Mouse (Mus musculus) neural tube, embryonic 14.5 days (tissue): ENCODE results near the gene Npas2. TPM values are rescaled to one million over a fixed set of nuclear protein-coding genes. Genes with fewer than 3 reads are reported as not detected.

Source experiments
- ATAC-seq: fragments of 200-750 bp; cut with Nextera tagmentation; 2 replicates; pipeline ENCODE4 v1.8.0; 2017; ENCODE audit warnings: low read depth, mild to moderate bottlenecking, moderate TSS enrichment, moderate library complexity
- H3K27ac ChIP-seq: fragments of 300-500 bp; sonication (generic); 2 replicates; pipeline ENCODE4 v1.5.1; 2014; ENCODE audit warnings: low read depth, mild to moderate bottlenecking, control low read depth, low read length, moderate library complexity, mixed read lengths
- H3K27me3 ChIP-seq: fragments of 300-500 bp; sonication (generic); 2 replicates; pipeline ENCODE4 v1.6.1; 2014; ENCODE audit warnings: low read length; ENCODE audit not compliant: control insufficient read depth, insufficient read depth
- H3K36me3 ChIP-seq: fragments of 300-500 bp; sonication (generic); 2 replicates; pipeline ENCODE4 v1.6.1; 2014; ENCODE audit warnings: low read length, mixed read lengths; ENCODE audit not compliant: control insufficient read depth, insufficient read depth
- H3K4me1 ChIP-seq: fragments of 300-500 bp; sonication (generic); 2 replicates; pipeline ENCODE4 v1.6.1; 2014; ENCODE audit warnings: low read length; ENCODE audit not compliant: control insufficient read depth, insufficient read depth
- H3K4me2 ChIP-seq: fragments of 300-500 bp; sonication (generic); 2 replicates; pipeline ENCODE4 v1.6.1; 2014; ENCODE audit warnings: mild to moderate bottlenecking, low read depth, low read length, control low read depth
- H3K4me3 ChIP-seq: fragments of 300-500 bp; sonication (generic); 2 replicates; pipeline ENCODE4 v1.5.1; 2014; ENCODE audit warnings: low read depth, low read length, control low read depth, mixed read lengths
- H3K9ac ChIP-seq: fragments of 300-500 bp; sonication (generic); replicated peaks from 2 replicates; pipeline ENCODE4 v1.6.1; 2014; ENCODE audit warnings: low read depth, mild to moderate bottlenecking, control low read depth, low read length, mixed read lengths
- H3K9me3 ChIP-seq: fragments of 300-500 bp; sonication (generic); 2 replicates; pipeline ENCODE4 v1.6.1; 2016; ENCODE audit warnings: low read length; ENCODE audit not compliant: control insufficient read depth
- WGBS: fragments of 180-500 bp; shearing (Covaris S2); extraction: QIAGEN DNeasy Blood & Tissue Kit; methylation state at CpG from one replicate; pipeline ENCODE4 v1.1.7; 2014; 5-methylcytosine and 5-hydroxymethylcytosine counted together
- polyA plus RNA-seq: library from polyadenylated mRNA; unstranded; fragments of >200 nt; fragmentation: Nextera tagmentation; extraction: Ambion mirVana; gene quantifications from 2 replicates; pipeline ENCODE4 v1.2.1, GENCODE M21; 2014

The Npas2 gene
- polyA plus RNA-seq, 1 experiment from 2014 or later: 1.8 TPM

- Histone ChIP-seq H3K27me3 (no peaks in the 10 kb centered on the region), H3K4me3 (peak overlapping the region; percentile 81), H3K9ac (peak overlapping the region; percentile 93), H3K27ac (peak overlapping the region; percentile 88), H3K4me1 (peaks cover 15% of the 10 kb centered on the region; the same call in 1 of the 2 replicates), H3K9me3 (no peaks in the 10 kb centered on the region), H3K36me3 (peaks cover 29% of the 10 kb centered on the region), H3K4me2 (peak overlapping the region; percentile 77)
- 0% methylated on average over 34 of the region's 34 CpGs for WGBS
- ATAC-seq: peak; percentile 64
These were observed 174.8 kb downstream of the Npas2 start for GRCm38 (mm10) chr1:39368267-39368841.

GRCm38 (mm10) chr1:39370431-39370830 lies 176.9 kb downstream of the Npas2 start:
- H3K9me3 ChIP-seq: no peaks in the 10 kb centered on the region
- no peaks in the 10 kb centered on the region for H3K27me3 ChIP-seq
- peaks cover 32% of the 10 kb centered on the region for H3K36me3 ChIP-seq
- no peak overlapping the region for H3K9ac ChIP-seq
- WGBS: 92% methylated on average over 6 of the region's 6 CpGs
- peaks cover 15% of the 10 kb centered on the region; the same call in 1 of the 2 replicates for H3K4me1 ChIP-seq
- H3K4me2 ChIP-seq: no peak overlapping the region
- H3K4me3 ChIP-seq: no peak overlapping the region
- ATAC-seq: no peak
- H3K27ac ChIP-seq: no peak overlapping the region

- H3K27ac ChIP-seq: no peak overlapping the region
- H3K36me3 ChIP-seq: peaks cover 32% of the 10 kb centered on the region
- H3K27me3 ChIP-seq: no peaks in the 10 kb centered on the region
- ATAC-seq: no peak
- H3K4me2 ChIP-seq: no peak overlapping the region
- WGBS: 88% methylated on average over 8 of the region's 8 CpGs
- H3K9ac ChIP-seq: no peak overlapping the region
- no peak overlapping the region for H3K4me3 ChIP-seq
- H3K4me1 ChIP-seq: peaks cover 11% of the 10 kb centered on the region; the same call in 1 of the 2 replicates
- H3K9me3 ChIP-seq: no peaks in the 10 kb centered on the region
These were observed 178.8 kb downstream of the Npas2 start for GRCm38 (mm10) chr1:39372220-39372843.

GRCm38 (mm10) chr1:39373378-39373777 lies 179.8 kb downstream of the Npas2 start:
- ATAC-seq: no peak
- Histone ChIP-seq H3K4me1 (peaks cover 11% of the 10 kb centered on the region; the same call in 1 of the 2 replicates), H3K9me3 (no peaks in the 10 kb centered on the region), H3K27ac (no peak overlapping the region), H3K9ac (no peak overlapping the region), H3K27me3 (no peaks in the 10 kb centered on the region), H3K4me3 (no peak overlapping the region), H3K36me3 (peaks cover 32% of the 10 kb centered on the region), H3K4me2 (no peak overlapping the region)
- 78% methylated on average over 4 of the region's 4 CpGs for WGBS

DNA sequence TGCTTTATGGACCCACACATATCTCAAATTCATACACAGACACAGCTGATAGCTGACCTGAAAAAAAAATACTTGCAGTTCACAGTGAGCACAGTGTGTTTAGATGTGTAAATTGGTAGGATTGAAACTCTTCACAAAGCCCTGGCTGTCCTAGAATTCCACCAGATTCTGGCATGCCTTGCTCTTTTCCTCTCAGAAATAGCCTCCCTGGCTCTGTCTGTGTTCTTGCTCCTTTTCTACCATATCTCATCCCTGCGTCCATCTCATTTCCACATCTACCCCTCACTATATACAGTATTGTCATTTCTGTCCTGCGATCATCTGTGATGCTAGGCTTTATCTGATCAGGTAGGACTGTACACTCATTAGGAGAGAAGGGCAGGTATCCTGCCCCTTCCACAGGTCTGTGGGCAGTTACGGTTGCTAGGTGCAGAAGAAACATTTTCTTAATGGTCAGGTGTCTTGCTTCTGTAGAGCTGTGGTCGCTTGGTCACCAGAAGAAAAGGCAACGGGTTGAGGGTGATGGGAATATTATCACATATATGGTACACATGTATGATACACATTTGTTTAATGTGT lies 180.8 kb downstream of the Npas2 start:
- ATAC-seq: no peak
- Histone ChIP-seq H3K36me3 (peaks cover 32% of the 10 kb centered on the region), H3K9ac (no peak overlapping the region), H3K4me3 (no peak overlapping the region), H3K27ac (no peak overlapping the region), H3K9me3 (no peaks in the 10 kb centered on the region), H3K27me3 (no peaks in the 10 kb centered on the region), H3K4me2 (no peak overlapping the region), H3K4me1 (peaks cover 4% of the 10 kb centered on the region; the same call in 1 of the 2 replicates)
- WGBS: 87% methylated on average over 5 of the region's 5 CpGs

- H3K4me1 ChIP-seq: no peaks in the 10 kb centered on the region
- WGBS: 90% methylated on average over 7 of the region's 7 CpGs
- peaks cover 20% of the 10 kb centered on the region for H3K36me3 ChIP-seq
These were observed 182.6 kb downstream of the Npas2 start for GRCm38 (mm10) chr1:39376121-39376520.

GRCm38 (mm10) chr1:39376726-39377240 lies 183.3 kb downstream of the Npas2 start:
- WGBS: 96% methylated on average over 9 of the region's 9 CpGs
- no peaks in the 10 kb centered on the region for H3K9me3 ChIP-seq
- ATAC-seq: no peak; the same call in 1 of the 2 replicates
- H3K4me1 ChIP-seq: no peaks in the 10 kb centered on the region
- H3K27me3 ChIP-seq: no peaks in the 10 kb centered on the region
- H3K27ac ChIP-seq: no peak overlapping the region
- no peak overlapping the region for H3K4me2 ChIP-seq
- H3K36me3 ChIP-seq: peaks cover 14% of the 10 kb centered on the region
- H3K4me3 ChIP-seq: no peak overlapping the region
- no peak overlapping the region for H3K9ac ChIP-seq

More at GRCm38 (mm10) chr1:39376121-39376520, 182.6 kb downstream of the Npas2 start:
- ATAC-seq: no peak
- Histone ChIP-seq H3K4me2 (no peak overlapping the region), H3K4me3 (no peak overlapping the region), H3K27ac (no peak overlapping the region), H3K9me3 (no peaks in the 10 kb centered on the region), H3K9ac (no peak overlapping the region), H3K27me3 (no peaks in the 10 kb centered on the region)

- 61% methylated on average over 1 of the region's 1 CpGs for WGBS
- Histone ChIP-seq H3K36me3 (peaks cover under 1% of the 10 kb centered on the region; the same call in 1 of the 2 replicates), H3K4me3 (no peak overlapping the region), H3K9ac (no peak overlapping the region), H3K4me1 (no peaks in the 10 kb centered on the region), H3K9me3 (no peaks in the 10 kb centered on the region), H3K4me2 (no peak overlapping the region), H3K27ac (no peak overlapping the region), H3K27me3 (no peaks in the 10 kb centered on the region)
- no peak for ATAC-seq
These were observed 185.0 kb downstream of the Npas2 start for GRCm38 (mm10) chr1:39378540-39378939.

GRCm38 (mm10) chr1:39379021-39379420 lies 185.5 kb downstream of the Npas2 start:
- 82% methylated on average over 5 of the region's 5 CpGs for WGBS
- no peak overlapping the region for H3K4me2 ChIP-seq
- H3K4me1 ChIP-seq: no peaks in the 10 kb centered on the region
- ATAC-seq: no peak
- H3K27me3 ChIP-seq: no peaks in the 10 kb centered on the region
- no peak overlapping the region for H3K9ac ChIP-seq
- H3K27ac ChIP-seq: no peak overlapping the region
- no peaks in the 10 kb centered on the region for H3K9me3 ChIP-seq
- no peak overlapping the region for H3K4me3 ChIP-seq
- no peaks in the 10 kb centered on the region for H3K36me3 ChIP-seq
